Mouse (Mus musculus) heart, embryonic 10.5 days (tissue): ENCODE measurements around the gene Nme2. TPM values are rescaled to one million over a fixed set of nuclear protein-coding genes. Genes with fewer than 3 reads are reported as not detected.

ENCODE experiments used
- DNase-seq: peaks from one replicate; pipeline ENCODE4 v3.0.0-alpha.2; 2017; ENCODE audit warnings: low spot score
- H3K27ac ChIP-seq: fragments of 300-500 bp; sonication (generic); 2 replicates; pipeline ENCODE4 v1.5.1; 2016; ENCODE audit warnings: mild to moderate bottlenecking
- H3K27me3 ChIP-seq: fragments of 300-500 bp; sonication (generic); 2 replicates; pipeline ENCODE4 v1.6.1; 2016; ENCODE audit warnings: mild to moderate bottlenecking; ENCODE audit not compliant: poor library complexity, insufficient read depth, severe bottlenecking
- H3K36me3 ChIP-seq: fragments of 300-500 bp; sonication (generic); 2 replicates; pipeline ENCODE4 v1.6.1; 2016; ENCODE audit warnings: mild to moderate bottlenecking, moderate library complexity
- H3K4me1 ChIP-seq: fragments of 300-500 bp; sonication (generic); 2 replicates; pipeline ENCODE4 v1.6.1; 2016; ENCODE audit warnings: mild to moderate bottlenecking
- H3K4me3 ChIP-seq: fragments of 300-500 bp; sonication (generic); 2 replicates; pipeline ENCODE4 v1.5.1; 2016; ENCODE audit warnings: mild to moderate bottlenecking, moderate library complexity
- H3K9me3 ChIP-seq: fragments of 300-500 bp; sonication (generic); 2 replicates; pipeline ENCODE4 v1.6.1; 2016; ENCODE audit warnings: mild to moderate bottlenecking, moderate library complexity
- WGBS: fragments of 180-500 bp; shearing (Covaris S2); methylation state at CpG from one replicate; pipeline ENCODE4 v1.1.7; 2016; 5-methylcytosine and 5-hydroxymethylcytosine counted together
- polyA plus RNA-seq: library from polyadenylated mRNA; unstranded; fragments of >200 nt; fragmentation: Nextera tagmentation; extraction: Ambion mirVana; gene quantifications from 2 replicates; pipeline ENCODE4 v1.2.1, GENCODE M21; 2016

Gene Nme2
- 176 and 218 TPM in 2 replicates for polyA plus RNA-seq

GRCm38 (mm10) chr11:93956159-93956558 lies at the start of gene Nme2:
TSS of gene Nme2 (minus strand) at chr11:93956259.
- Histone ChIP-seq H3K4me3 (peak within 1 kb of the TSS; percentile 71), H3K4me1 (peaks cover 27% of the 10 kb centered on the region), H3K36me3 (peaks cover 64% of the 10 kb centered on the region), H3K27me3 (no peaks in the 10 kb centered on the region), H3K27ac (peak within 1 kb of the TSS; percentile 90), H3K9me3 (no peaks in the 10 kb centered on the region)
- no peak for DNase-seq
- 3% methylated on average over 6 of the region's 6 CpGs for WGBS

GRCm38 (mm10) chr11:94003346-94003745 lies 47.3 kb upstream of the Nme2 start:
- Histone ChIP-seq H3K36me3 (peaks cover 4% of the 10 kb centered on the region; the same call in 1 of the 2 replicates), H3K4me3 (no peak overlapping the region), H3K27me3 (no peaks in the 10 kb centered on the region), H3K9me3 (no peaks in the 10 kb centered on the region), H3K4me1 (0 out of 2 replicates have a peak, but pooled peaks cover 3% of the 10 kb centered on the region), H3K27ac (no peak overlapping the region)
- 91% methylated on average over 2 of the region's 2 CpGs for WGBS
- no peak for DNase-seq

DNA sequence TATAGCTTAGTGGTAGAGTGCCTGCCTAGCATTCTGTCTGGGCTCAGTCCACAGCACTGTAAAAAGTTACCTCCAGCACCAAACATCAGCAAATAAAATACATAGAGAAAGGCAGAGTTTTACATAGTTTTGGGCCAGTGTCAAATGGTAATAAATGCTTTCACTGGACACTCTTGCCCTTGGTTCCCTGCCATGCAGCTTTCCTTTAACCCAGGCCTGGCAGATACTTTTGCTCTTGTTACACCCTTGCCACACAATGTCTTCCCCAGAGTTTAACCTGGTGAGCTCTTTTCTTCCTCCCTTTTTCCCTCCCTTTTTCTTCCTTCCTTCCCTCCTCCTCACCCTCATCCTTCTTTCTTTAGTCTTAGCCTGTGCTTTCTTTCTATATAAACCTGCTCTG lies 43.2 kb upstream of the Nme2 start:
- Histone ChIP-seq H3K4me3 (no peak overlapping the region), H3K27ac (no peak overlapping the region), H3K9me3 (no peaks in the 10 kb centered on the region), H3K27me3 (no peaks in the 10 kb centered on the region), H3K4me1 (peaks cover 22% of the 10 kb centered on the region), H3K36me3 (peaks cover 4% of the 10 kb centered on the region; the same call in 1 of the 2 replicates)
- no peak for DNase-seq

GRCm38 (mm10) chr11:93997141-93997775 lies 41.2 kb upstream of the Nme2 start:
- no peak for DNase-seq
- no peaks in the 10 kb centered on the region for H3K9me3 ChIP-seq
- no peaks in the 10 kb centered on the region for H3K27me3 ChIP-seq
- WGBS = 37% methylated on average over 13 of the region's 13 CpGs
- H3K27ac ChIP-seq = peak overlapping the region; percentile 97
- H3K36me3 ChIP-seq = no peaks in the 10 kb centered on the region
- H3K4me1 ChIP-seq = peaks cover 23% of the 10 kb centered on the region
- peak overlapping the region; percentile 97 for H3K4me3 ChIP-seq

- peak; percentile 89 for DNase-seq
- Histone ChIP-seq H3K36me3 (no peaks in the 10 kb centered on the region), H3K27me3 (no peaks in the 10 kb centered on the region), H3K9me3 (no peaks in the 10 kb centered on the region), H3K4me1 (peaks cover 23% of the 10 kb centered on the region), H3K27ac (peak overlapping the region; percentile 97), H3K4me3 (peak overlapping the region; percentile 97)
- WGBS = under 1% methylated on average over 58 of the region's 58 CpGs
Measured at GRCm38 (mm10) chr11:93996306-93997140, 40.5 kb upstream of the Nme2 start.

DNA sequence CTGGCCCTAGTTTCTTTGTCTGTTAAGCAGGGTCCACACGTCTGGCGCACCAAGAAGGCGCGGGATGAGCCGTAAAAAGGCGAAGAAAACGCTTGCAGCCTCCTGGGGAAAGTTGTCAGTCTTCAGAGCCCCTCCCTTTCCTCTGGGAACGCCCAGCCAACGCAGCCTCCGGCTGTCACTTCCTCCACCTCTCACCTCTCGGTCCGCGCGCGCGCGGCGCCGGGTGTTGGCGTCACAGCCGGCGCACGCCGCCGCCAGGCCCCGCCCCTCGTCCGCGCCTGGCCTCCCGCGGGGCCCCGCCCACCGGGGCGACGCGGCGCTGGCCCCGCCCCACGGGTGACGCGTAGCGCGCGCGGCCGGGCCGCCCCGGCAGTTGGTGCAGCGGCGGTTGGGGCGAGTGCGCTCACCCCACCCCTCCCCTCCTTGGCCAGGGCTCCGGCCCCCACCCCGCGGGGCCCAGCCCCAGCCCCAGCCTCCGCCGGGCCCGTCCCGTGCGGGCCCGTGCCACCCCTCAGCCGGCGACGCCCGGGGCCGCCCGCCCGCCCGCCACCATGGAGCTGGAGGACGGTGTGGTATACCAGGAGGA lies 39.8 kb upstream of the Nme2 start, which contains the start of gene Spag9:
Gene Spag9 (plus strand): TSS at position 372 of the 586 bp plus-strand sequence.
- peak; percentile 96 for DNase-seq
- Histone ChIP-seq H3K27ac (peak within 1 kb of the TSS; percentile 97), H3K27me3 (no peaks in the 10 kb centered on the region), H3K9me3 (no peaks in the 10 kb centered on the region), H3K4me3 (peak within 1 kb of the TSS; percentile 97), H3K36me3 (no peaks in the 10 kb centered on the region), H3K4me1 (peaks cover 23% of the 10 kb centered on the region)
- under 1% methylated on average over 70 of the region's 70 CpGs for WGBS

DNA sequence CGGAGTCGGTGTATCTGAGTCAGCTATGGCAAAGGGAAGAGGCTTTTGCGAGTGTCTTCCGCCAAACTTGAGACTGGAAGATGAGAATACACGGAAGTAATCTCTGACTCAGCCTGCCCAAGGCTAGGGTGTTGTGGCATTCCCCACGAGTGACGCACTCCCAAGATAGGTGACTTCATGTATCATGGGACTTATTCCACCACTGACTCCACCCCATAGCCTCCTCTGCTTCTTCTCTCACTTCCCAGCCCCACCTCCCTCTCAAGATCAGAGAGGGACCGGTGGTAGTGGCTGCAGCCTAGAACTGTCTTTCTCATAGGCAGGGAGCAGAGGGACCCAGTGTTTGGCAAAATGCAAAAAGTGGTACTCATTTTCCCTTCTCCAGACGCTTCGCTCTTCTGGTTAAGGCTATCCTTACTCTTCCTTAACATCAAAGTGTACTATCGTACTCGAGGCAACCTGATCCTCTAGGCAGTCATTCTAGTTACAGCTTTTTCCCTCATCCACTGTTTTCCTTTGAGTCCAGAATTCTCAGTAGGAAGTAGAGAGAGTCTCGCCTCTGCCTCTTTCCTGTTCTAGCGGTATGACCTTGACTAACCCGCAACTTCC lies 39.2 kb upstream of the Nme2 start:
- Histone ChIP-seq H3K36me3 (no peaks in the 10 kb centered on the region), H3K27ac (peak overlapping the region; percentile 97), H3K4me1 (peaks cover 23% of the 10 kb centered on the region), H3K9me3 (no peaks in the 10 kb centered on the region), H3K4me3 (peak overlapping the region; percentile 97), H3K27me3 (no peaks in the 10 kb centered on the region)
- 7% methylated on average over 15 of the region's 15 CpGs for WGBS
- peak; percentile 93 for DNase-seq

DNA sequence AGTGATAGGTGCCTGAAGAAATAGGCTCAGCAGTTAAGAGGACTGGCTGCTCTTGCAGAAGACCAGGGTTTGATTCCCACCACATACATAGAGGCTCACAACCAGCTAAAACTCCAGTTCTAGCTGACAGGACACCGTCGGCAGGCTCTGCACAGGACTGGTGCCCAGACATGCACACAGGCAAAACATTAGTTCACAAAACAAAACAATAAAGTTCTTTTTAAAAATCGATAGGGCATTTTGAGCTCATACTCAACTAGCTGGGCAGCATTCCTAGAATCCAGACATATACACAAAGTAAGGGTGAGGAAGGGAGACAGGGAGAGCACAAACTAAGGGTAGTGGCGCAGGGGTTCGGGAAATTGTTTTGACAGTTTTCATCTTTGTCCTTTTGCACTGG lies 38.5 kb upstream of the Nme2 start:
- no peaks in the 10 kb centered on the region for H3K27me3 ChIP-seq
- H3K4me1 ChIP-seq = peaks cover 23% of the 10 kb centered on the region
- H3K4me3 ChIP-seq = peak overlapping the region; percentile 97
- DNase-seq = no peak
- no peaks in the 10 kb centered on the region for H3K9me3 ChIP-seq
- H3K36me3 ChIP-seq = no peaks in the 10 kb centered on the region
- peak overlapping the region; percentile 97 for H3K27ac ChIP-seq
- WGBS = 66% methylated on average over 5 of the region's 5 CpGs

- no peak for DNase-seq
- Histone ChIP-seq H3K36me3 (no peaks in the 10 kb centered on the region), H3K4me3 (no peak overlapping the region), H3K27me3 (no peaks in the 10 kb centered on the region), H3K27ac (peak overlapping the region; percentile 81), H3K4me1 (peaks cover 11% of the 10 kb centered on the region), H3K9me3 (no peaks in the 10 kb centered on the region)
- WGBS = 47% methylated on average over 12 of the region's 12 CpGs
Measured at GRCm38 (mm10) chr11:93988328-93989062, 32.4 kb upstream of the Nme2 start.

- no peaks in the 10 kb centered on the region for H3K9me3 ChIP-seq
- H3K27ac ChIP-seq = peak overlapping the region; percentile 81
- no peaks in the 10 kb centered on the region for H3K27me3 ChIP-seq
- peaks cover 11% of the 10 kb centered on the region for H3K4me1 ChIP-seq
- DNase-seq = no peak
- WGBS = 47% methylated on average over 8 of the region's 8 CpGs
- H3K36me3 ChIP-seq = no peaks in the 10 kb centered on the region
- no peak overlapping the region for H3K4me3 ChIP-seq
Measured at GRCm38 (mm10) chr11:93987625-93988327, 31.7 kb upstream of the Nme2 start.

DNA sequence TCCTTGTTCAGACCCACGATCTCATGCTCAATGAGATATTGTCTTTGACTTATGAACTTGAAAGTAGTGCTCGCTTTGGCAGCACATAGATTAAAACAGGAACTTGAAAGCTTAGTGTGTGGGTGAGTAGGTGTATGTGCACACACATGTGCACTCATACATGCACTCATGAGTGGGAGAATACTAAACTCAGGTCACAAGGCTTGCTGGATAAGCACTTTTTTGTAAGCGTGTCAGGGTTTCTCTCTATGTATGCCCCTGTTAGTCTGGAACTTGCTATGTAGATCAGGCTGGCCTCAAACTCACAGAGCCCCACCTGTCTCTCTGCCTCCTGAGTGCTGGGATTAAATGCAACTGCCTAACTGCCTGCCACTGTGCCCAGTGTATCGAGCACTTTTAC lies 31.0 kb upstream of the Nme2 start:
- H3K27me3 ChIP-seq = no peaks in the 10 kb centered on the region
- H3K9me3 ChIP-seq = no peaks in the 10 kb centered on the region
- DNase-seq = no peak
- H3K4me1 ChIP-seq = peaks cover 11% of the 10 kb centered on the region
- whole genome bisulfite sequencing = 77% methylated on average over 4 of the region's 4 CpGs
- H3K27ac ChIP-seq = peak overlapping the region; percentile 81
- no peak overlapping the region for H3K4me3 ChIP-seq
- H3K36me3 ChIP-seq = no peaks in the 10 kb centered on the region

- Histone ChIP-seq H3K4me1 (peaks cover 11% of the 10 kb centered on the region), H3K9me3 (no peaks in the 10 kb centered on the region), H3K36me3 (no peaks in the 10 kb centered on the region), H3K4me3 (no peak overlapping the region), H3K27me3 (no peaks in the 10 kb centered on the region), H3K27ac (no peak overlapping the region)
- DNase-seq = no peak
Measured at GRCm38 (mm10) chr11:93986298-93986697, 30.2 kb upstream of the Nme2 start.
